Mouse (Mus musculus): ENCODE measurements around the gene Nfx1.
"Not testable (repeated sequence)": the region's sequence is repeated elsewhere in the genome, so short reads cannot be mapped to it uniquely, and the experiment has no call there.

Gene Nfx1

DNA sequence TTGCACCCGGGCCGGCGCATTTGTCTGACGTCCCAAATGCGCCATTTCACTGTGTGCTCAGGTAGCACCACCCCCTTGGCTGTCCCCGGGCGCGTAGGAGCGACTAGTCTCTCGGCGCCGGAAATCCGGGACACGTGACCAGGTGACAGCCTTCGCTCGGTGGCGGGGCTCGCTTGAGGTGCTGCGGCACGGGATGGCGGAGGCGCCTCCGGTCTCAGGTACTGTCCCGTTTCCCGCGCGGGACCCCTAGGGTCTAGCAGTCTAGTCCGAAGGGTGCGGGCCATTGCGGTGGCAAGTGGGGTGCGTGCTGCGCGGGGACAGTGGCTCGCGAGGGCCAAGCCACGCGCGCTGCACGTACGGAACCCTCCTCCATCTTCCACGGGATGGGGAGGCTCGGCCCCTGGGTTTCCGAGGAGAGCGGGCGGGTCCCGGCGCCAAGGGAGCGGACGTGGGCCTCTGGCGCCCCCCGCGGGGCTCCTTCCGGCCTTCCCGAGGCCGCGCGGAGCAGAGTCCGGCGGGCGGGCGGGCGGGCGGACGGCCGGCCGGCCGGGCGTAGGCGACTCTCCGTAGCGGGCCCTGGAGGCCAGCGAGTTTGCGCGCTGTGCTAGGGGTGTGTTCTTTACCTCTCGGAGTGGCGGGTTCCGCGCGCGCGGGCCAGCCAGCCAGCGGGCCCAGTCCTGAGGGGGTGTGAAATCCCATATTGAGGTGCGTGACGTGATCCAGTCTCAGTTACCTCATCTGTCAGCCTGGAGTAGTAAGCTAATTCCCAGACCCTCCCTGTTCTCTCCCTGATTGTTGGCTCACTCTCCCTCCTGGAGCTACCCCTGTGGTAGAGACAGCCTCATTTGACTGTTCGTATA lies at the start of gene Nfx1:
Gene Nfx1 (plus strand): TSS at position 65 of the 860 bp plus-strand sequence.
- peak; percentile 94 for DNase-seq (ENCODE audit: low read depth, low spot score)

DNA sequence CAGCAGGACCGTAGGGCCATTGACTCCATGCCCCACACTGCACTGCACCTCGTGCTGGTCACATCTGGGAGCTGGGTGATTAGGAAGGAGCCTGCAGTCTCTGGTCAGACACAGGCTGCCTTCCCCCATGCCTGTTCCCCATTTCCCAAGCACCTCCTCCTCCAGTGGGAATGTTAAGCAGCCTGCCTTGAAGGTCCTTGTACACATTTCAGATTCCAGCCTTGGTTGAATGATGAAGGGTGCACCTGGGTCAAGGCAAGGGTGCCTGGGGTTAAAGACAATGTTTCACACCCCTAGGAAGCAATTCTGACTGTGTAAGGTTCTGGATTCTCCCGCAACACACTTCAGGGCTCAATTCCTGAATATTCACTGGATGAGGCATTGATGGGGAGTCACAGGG lies 49.4 kb upstream of the Nfx1 start:
- DNase-seq (ENCODE audit: low read depth, low spot score), result no peak

DNA sequence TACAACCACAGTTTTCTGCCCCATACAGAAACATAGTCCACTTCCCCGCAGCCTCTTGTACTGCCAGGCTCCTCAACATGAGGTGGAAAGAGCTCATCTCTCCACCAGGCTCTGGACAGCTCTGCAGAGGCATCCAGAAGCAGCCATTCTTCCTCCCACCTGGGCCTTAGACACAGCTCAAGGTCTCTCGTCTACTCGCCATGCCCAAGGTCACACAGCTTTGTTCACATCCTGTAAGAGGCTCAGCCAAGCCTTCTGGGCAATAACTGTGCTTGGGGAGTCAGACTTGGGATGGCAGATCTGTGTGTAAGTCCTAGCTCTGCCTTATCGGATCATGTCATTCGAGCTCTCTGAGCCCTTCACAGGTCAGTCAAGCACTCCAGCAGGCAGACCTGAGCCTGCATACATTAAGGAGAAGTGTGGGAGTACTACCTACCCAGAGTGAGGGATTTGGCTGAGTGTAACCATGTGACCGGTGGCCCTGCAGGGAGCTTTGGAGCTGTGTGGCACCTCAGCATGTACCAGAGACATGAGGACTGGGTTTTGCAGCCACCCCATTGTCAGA lies 47.5 kb upstream of the Nfx1 start:
- peak; percentile 46 for DNase-seq (ENCODE audit: low read depth, low spot score)

DNA sequence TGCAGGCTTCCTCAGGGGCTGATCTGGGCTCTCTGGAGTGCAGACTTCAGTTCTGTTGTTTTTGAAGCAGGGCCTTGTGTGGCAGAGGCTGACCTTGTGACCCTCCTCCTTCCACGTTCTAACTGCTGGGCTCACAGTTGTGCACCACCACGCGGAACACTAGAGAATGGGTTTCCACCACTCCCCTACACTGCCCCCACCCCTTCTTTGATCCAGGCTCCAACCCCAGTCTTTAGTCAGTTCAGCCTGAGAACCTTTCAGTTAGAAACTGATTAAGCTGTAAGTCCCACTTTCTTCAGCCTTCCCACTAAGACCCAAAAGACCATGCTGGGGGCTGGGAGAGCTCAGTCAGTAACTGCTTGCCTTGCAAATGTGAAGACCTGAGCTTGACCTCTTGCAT lies 45.1 kb upstream of the Nfx1 start:
- DNase-seq (ENCODE audit: low read depth, low spot score), result no peak

DNA sequence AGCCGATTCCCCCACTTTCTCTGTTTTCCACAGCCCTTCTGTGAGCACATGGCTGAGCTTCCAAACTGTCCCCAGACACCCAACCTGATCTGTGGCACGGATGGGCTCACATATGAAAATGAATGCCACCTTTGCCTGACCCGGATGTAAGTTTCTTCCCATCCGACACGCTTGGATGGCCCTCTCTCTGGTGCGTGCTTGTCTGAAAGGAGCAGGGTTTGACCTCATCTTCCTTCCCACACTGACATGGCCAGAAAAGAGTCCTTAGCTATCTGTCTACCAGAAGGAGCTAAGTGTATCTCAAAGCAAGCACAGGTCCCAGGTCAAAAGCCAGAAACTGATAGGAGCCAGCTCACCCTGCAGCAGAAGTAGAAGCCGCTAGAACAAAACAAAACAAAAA lies 41.7 kb upstream of the Nfx1 start:
- DNase-seq (ENCODE audit: low read depth, low spot score), result no peak

DNA sequence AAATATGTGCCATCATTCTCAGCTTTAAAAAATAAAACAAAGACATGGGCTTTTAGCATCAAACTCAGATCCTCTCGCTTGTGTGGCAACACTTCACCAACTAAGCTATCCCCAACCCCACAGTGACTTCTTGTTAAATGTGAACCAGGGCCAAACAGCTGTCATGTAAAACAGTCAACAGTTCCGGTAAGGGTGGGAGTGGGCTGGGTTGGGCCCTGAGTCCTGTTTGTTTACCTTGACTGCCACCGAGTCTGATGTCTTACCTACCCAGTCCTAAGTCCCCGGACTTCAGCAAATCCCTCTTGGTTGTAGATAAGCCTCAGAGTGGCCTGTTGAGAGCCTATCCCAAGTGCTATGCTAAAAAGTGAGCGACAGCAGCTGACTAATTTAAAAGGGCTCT lies 37.0 kb upstream of the Nfx1 start:
- no peak for DNase-seq (ENCODE audit: low read depth, low spot score)

DNA sequence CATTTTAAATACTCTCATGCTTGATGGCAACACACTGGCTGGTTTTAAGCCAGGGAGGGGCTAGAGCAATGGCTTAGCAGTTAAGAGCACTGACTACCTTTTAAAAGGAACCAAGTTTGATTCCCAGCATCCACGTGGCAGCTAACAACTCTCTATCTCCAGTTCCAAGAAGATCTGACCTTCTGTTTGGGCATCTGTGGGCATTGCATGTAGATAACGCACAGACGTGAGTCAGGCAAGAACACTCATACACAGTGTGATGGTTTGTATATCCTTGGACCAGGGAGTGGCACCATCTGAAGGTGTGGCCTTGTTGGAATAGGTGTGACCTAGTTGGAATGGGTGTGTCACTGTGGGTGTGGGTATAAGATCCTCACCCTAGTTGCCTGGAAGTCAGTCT lies 36.3 kb upstream of the Nfx1 start:
- not testable (repeated sequence) for DNase-seq (ENCODE audit: low read depth, low spot score)

DNA sequence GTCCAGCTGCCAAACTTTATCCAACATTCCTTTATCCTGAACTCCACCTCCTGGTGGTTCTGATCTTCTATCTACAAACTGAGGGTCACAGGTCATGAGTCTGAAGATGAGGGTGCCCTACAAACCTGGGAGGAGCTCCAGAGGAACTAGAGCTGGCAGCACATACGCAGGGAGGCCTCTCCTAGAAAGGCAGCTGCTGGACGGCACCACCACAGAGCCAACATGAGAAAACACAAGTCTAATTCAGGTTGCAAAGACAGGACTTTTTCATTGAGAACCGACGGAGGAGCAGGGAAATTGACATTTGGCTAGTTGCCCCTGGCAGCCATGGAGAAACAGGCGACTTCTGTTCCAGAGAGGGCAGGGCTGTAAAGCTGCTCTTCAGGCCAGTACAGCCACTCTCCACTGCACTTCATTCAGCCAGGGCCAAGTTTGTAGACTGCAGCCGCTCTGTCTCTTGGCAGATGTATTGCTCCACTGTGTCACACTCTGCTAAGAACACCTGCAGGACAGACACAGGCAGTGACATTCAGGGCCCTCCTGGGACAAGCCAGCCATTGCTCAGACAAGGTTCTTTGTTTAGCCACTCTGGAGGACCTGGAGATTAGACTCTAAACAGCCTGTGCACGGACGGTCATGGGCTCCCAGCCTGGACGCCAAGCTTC lies 34.4 kb upstream of the Nfx1 start:
- DNase-seq (ENCODE audit: low read depth, low spot score), result no peak

DNA sequence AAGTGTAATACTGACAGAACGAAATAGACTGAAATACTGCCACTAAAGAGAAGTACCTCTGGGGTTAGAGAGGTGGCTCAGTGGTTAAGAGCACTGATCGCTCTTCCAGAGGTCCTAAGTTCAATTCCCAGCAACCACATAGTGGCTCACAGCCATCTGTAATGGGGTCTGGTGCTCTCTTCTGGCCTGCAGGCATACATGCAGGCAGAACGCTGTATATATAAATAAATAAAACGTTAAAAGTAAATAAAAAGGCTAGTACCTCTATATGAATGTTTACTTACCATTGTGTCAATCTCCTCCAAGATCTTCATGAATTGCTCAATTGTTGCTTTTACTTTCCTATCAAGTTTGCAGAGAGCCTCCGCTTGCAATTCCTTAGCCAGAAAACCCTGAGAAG lies 31.9 kb upstream of the Nfx1 start:
- DNase-seq (ENCODE audit: low read depth, low spot score), result no peak

DNA sequence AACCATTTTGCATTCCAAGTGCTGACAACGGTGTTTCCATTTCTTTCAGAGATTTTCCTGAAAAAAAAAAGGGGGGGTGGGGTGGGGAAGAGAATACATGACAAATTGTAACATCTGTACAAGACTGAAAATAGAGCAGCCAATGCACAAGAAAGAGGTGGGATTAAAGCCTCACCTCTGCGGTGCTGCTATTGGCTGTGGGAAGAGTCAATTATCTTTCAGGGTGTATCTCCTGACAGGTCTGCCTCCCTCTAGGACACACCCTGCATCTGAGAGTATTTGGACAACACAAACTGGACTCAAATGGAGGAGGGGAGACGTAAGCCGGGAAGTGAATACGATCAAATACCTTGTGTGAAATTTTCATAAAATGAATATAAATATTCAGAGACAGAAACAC lies 27.1 kb upstream of the Nfx1 start:
- no peak for DNase-seq (ENCODE audit: low read depth, low spot score)

DNA sequence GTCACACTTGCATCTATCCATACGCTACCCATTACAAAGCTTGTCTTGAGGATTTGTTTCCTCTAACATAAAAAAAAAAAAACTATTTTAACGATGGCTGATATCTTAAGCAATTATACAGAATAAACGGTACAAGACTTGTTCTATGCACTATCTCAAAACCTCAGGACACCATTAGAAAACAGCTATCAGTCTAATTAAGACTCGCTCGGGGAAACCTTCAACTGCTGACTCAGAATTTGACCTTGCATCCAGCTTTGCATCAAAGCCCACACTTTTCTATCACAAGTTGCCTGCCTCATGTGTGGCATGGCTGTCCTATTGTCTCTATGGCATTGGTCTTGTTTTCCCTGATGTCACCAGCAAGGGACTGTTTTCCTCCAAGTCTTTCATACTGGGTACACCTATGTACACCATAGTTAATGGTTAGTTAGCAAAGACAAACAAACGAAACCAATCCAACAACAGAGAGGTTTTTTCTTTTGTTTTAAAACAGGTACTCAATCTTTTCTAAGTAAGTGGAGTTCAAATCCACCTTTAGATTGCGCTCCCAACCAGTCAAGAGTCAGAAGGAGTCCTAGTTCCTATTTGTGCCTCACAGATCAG lies 24.1 kb upstream of the Nfx1 start:
- no peak for DNase-seq (ENCODE audit: low read depth, low spot score)

DNA sequence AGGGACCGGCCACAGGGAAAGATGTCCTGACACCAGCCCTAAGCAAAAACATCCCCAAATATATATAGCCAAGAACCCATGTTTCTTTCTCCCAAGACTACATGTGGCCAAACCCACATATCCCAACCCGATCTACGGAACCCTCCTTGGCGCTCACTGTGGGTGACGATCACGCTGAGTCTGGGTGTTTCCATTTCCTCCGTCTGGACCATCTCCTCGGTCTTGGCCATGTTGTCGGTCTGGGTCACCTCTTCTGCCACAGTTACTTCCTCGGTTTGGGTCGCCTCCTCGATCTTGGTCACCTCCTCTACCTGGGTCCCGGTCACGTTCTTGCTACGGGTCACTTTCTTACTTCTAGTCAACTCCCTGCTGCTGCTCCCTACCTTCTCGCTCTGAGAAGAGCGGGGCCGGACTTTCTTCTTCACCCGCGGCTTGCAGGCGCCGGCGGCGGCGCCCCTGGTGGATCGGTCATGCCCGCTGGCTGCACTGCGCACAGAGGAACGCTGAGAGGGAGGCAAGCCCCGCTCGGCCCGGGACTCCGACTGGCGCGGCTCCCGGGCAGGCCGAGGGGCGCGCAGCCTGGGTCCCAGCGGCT lies 23.0 kb upstream of the Nfx1 start:
- DNase-seq (ENCODE audit: low read depth, low spot score), result no peak

DNA sequence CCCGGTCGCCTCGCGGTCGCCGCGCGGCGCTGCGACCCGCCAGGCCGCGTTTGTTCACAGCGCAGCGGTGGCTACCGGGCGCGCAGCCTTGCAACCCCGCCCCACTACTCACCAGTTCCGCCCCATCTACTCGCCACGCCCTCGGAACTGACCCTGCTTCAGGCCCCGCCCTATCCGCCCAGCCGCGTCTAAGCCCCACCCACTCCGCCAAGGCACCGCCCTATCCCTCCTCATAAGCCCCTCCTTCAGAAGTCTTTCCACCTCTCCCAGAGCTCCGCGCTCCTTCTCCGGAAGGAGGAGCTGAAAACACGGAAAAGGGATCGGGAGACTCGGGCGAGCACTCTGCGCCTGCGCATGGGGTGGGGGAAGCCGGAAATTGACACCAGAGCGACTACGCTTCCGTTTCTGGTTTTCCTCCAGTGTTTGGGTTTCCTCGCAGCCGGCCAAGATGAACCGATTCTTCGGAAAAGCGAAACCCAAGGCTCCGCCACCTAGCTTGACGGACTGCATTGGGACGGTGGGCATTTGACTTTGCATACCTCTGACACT lies 22.5 kb upstream of the Nfx1 start, which contains the start of the genes Bag1 and Chmp5:
Gene Bag1 (minus strand): TSS at position 135 of the 549 bp plus-strand sequence.
Gene Chmp5 (plus strand): TSS at position 248 of the 549 bp plus-strand sequence.
- DNase-seq (ENCODE audit: low read depth, low spot score), result peak; percentile 96

DNA sequence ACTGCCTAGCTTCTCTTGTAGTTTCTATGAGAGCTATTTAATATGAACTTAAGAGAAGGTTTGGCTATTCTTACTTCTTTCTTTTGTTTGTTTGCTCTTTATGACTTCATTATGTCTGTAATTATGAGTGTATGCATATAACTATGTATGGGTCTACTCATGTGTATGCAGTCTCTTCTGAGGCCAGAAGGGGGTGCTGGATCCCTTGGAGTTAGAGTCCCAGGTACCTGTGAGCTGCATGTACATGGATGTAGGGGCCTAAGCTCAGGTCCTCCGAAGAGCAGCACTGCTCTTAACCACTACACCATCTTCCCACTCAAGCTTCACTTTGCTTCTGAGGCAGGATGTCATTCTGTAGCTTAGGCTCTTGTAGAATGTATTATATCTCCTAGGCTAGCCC lies 17.2 kb upstream of the Nfx1 start:
- no peak for DNase-seq (ENCODE audit: low read depth, low spot score)

DNA sequence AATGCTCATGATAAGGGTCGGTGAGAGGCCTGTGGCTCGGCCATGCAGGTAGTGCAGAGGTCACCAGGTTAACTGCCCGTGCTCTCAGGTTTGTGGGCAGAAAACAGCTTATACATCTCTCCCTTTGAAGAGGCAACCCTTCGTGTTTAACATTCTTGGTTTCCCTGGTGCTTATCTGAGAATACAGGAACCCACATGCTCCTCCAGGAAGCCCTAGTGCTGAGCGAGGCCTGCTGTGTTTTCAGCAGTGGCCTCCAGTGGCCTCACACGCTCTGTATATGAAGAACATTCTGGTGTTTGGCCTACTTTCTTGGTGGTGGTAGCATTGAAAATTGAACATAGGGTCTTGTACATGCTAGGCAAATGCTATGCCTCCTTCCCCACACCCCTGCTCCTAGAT lies 14.8 kb upstream of the Nfx1 start:
- DNase-seq (ENCODE audit: low read depth, low spot score), result no peak

DNA sequence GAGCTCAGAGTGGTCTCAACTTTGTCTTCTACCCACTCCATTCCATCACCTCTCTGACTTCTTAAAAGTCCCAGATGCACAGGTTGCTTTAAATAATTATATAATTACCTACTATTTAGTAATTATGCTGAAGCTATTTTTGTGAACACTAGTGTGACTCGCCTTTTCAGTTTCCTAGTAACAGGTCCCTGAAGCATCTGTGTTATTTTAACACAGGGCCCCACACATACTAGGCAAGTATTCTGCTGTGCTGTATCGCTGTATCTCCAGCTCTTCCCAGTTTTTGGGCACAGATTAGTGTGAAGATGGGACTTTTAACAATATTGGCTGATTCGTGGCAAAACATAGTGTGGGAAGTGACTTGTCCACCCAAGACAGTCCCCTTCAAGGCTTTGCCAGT lies 7.2 kb upstream of the Nfx1 start:
- no peak for DNase-seq (ENCODE audit: low read depth, low spot score)

DNA sequence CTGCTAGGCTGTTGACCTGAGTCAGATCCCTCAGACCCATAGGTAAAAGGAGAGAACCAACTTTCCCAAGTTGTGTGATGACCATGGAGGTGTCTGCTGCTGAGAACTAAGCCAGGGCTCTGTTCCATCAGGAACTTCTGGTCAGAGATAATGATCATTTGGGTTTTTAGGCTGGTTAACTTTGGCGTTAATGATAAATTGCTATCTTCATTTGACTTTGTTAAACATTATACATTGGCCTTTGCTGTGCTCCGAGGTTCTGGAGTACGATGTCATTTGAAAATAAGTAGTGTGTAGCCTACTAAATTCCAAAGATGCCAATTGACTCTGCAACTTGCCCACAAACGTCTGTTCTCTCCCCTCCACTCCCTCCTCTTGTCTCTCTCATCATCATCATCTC lies 1.5 kb upstream of the Nfx1 start:
- no peak for DNase-seq (ENCODE audit: low read depth, low spot score)

DNA sequence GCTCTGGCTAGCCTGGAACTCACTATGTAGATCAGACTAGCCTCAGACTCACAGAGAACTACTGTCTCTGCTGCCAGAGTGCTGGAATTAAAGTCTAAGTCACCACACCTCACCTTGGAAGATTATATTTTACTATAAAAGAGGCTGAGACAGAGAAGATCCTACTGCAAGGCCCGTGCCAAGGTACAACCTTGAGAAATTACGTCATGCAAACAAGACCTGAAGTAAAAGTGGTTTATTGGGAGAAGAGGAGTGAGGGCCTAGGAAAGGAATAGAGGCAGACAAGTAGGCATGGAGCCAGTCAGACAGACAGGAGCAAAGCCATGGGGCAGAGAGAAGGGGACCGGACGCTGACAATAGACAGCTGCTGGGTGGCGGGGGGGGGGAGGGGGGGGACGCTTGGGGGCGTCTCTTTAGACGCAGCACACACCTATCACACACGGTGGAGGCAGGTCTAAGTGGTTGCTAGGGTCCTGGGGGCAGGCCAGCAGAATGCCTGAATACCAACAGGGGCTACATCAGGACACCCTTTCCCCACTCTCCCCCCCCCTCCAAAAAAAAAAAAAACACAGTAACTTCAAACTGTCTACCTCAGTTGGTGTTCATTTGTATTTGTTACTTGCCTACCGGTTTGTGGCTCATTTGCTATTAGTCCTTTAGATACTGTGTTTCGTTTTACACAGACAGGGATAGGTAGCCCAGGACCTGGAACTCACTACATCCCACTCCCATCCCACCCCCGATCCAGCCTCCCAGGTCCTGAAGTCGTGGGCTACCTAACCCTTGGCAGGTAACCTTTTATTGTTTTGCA lies 720 bp upstream of the Nfx1 start:
- no peak for DNase-seq (ENCODE audit: low read depth, low spot score)

DNA sequence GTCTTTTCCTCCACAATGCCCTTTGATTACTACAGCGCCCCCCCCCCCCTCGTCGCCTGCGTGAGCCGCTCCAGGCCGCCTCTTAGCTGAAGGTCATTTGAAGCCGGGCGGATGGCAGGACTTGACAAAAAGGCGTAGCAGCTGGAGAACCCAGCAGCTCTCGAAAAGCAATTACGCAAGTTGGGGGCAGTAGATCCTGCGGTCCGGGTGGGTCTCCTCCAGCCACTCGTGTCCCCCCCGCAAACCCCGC lies 189 bp upstream of the Nfx1 start:
- no peak for DNase-seq (ENCODE audit: low read depth, low spot score)

DNA sequence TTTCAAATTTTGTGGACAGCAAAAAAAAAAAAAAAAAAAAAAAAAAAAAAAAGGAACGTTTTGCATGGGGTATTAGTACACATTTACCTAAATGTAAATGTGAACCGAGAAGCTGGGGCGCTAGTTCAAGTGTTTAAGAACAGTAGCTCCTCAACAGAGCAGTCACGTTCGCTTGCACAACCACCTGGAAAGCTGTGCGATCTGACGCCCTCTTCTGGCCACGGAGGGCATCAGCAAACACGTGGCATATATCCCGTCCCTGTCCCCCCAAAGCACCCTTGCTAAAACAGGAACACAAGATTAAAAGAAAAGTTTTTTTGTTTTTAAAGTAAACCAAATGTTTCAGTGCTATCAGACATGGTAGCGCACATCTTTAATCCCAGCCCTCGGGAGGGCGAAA lies 1.0 kb downstream of the Nfx1 start:
- no peak for DNase-seq (ENCODE audit: low read depth, low spot score)

DNA sequence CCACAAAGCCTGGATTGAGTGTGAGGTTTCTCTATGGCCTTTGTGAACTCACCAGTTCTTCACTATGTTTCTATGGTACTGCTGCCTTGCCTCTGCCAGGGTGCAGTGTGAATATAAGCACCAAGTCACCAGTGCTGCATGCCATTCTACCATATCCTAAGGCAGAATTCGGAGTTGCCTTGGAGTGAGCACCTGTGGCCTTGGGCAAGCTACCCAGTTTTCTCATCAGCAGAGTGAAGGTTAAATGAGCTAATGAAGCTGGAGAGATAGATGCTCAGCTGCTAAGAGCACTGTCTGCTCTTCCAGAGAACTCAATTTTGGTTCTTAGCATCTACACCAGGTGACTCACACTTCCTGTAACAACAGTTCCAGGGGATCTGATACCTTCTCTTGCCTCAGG lies 3.3 kb downstream of the Nfx1 start:
- no peak for DNase-seq (ENCODE audit: low read depth, low spot score)
